Mouse (Mus musculus): ENCODE measurements around the gene Gata2. TPM values are rescaled to one million over a fixed set of nuclear protein-coding genes. Genes with fewer than 3 reads are reported as not detected.
A peak's percentile ranks its signal among the peaks of the same experiment; 100 is the strongest.

The Gata2 gene
- polyA plus RNA-seq, 1 experiment from 2014 or later: 3.4 TPM

GRCm38 (mm10) chr6:88184671-88185070 lies 9.0 kb upstream of the Gata2 start:
- Histone ChIP-seq H3K4me2 (replicated peaks; ENCODE audit: low read depth) (no peak overlapping the region), H3K27ac (replicated peaks) (no peak overlapping the region), H3K4me1 (replicated peaks; ENCODE audit: control insufficient read depth, insufficient read depth) (no peaks in the 10 kb centered on the region), H3K9me3 (ENCODE audit: control insufficient read depth, low read length) (no peaks in the 10 kb centered on the region), H3K9ac (ENCODE audit: low read length) (no peak overlapping the region), H3K36me3 (ENCODE audit: control insufficient read depth, insufficient read depth, low read length) (no peaks in the 10 kb centered on the region), H3K4me3 (ENCODE audit: low read depth, low read length) (no peak overlapping the region), H3K27me3 (ENCODE audit: control insufficient read depth, insufficient read depth, low read length) (peaks cover 3% of the 10 kb centered on the region; the same call in 1 of the 2 replicates)
- no peak for DNase-seq (ENCODE audit: low spot score)
- no peak for TF ChIP-seq CTCF (IDR thresholded peaks at IDR 0.05; ENCODE audit: low read depth)
- TF ChIP-seq EP300 (optimal IDR thresholded peaks at IDR 0.05): no peak
- no peak for ATAC-seq (ENCODE audit: low FRiP score, low TSS enrichment)
- 68% methylated on average over 4 of the region's 4 CpGs for WGBS

DNA sequence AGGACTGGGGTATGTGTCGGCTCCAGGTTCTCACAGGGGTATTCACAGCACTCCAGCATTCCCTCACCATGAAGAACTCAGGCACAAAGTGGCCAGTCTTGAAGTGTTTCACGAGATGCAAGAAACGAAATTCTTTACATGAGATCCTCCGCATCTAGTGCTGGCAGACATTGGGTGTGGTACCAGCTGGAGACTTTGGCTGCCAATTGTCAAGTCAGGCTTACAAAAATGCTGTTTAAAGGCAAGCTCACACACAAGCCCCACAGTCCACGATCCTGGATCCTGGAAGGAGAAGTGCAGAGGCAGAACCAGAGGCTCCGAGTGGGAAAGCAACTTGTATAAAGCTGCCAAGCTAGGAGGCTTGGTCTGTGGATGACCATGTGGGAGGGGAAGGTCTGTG lies 5.5 kb upstream of the Gata2 start:
- H3K4me1 ChIP-seq (replicated peaks; ENCODE audit: control insufficient read depth, insufficient read depth): no peaks in the 10 kb centered on the region
- no peak overlapping the region for H3K27ac ChIP-seq (replicated peaks)
- ATAC-seq (ENCODE audit: low FRiP score, low TSS enrichment) (no peak), DNase-seq (ENCODE audit: low spot score) (no peak)
- H3K27me3 ChIP-seq (ENCODE audit: control insufficient read depth, insufficient read depth, low read length): peaks cover 23% of the 10 kb centered on the region
- no peak for TF ChIP-seq EP300 (optimal IDR thresholded peaks at IDR 0.05)
- no peak for TF ChIP-seq CTCF (IDR thresholded peaks at IDR 0.05; ENCODE audit: low read depth)
- WGBS: 63% methylated on average over 6 of the region's 6 CpGs
- no peak overlapping the region for H3K9ac ChIP-seq (ENCODE audit: low read length)
- H3K4me3 ChIP-seq (ENCODE audit: low read depth, low read length): no peak overlapping the region
- H3K9me3 ChIP-seq (ENCODE audit: control insufficient read depth, low read length): no peaks in the 10 kb centered on the region
- no peaks in the 10 kb centered on the region for H3K36me3 ChIP-seq (ENCODE audit: control insufficient read depth, insufficient read depth, low read length)
- no peak overlapping the region for H3K4me2 ChIP-seq (replicated peaks; ENCODE audit: low read depth)

DNA sequence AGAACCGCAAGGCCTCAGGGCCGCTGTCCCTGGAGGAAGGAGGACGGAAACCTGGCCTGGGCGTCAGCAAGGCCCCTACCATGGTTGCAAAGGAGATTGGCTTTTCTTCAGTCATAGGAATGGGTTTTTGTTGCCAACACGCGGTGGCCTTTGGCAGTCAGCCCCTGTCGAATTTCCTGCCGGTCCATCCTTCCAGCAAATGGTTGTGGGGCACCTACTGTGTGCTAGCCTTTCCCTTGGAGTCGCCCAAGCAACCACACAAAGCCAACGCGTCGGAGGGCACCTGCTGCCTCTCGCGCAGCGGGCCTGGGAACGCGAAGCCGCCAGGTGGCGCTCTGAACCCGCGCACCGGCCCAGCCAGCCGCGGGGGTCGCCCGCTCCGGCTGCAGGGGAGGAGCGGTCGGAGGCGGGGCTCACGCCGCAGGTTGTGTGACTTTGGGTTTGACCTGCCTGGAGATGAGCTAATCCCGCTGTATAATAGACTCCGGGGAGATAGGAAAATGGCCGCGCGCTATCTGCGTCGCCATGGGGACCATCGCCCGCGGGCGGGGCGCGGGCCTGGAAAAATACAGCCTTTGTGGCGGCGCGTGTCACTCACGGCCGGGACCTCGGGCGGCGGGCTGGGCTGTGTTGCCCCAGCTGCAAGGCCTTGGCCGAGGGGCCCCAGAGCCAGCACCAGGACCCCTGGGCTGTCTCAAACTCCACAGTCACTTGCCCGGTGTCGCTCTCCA lies 4.2 kb upstream of the Gata2 start:
- ATAC-seq (ENCODE audit: low FRiP score, low TSS enrichment) (peak; percentile 65), DNase-seq (ENCODE audit: low spot score) (peak; percentile 82)
- Histone ChIP-seq H3K4me2 (replicated peaks; ENCODE audit: low read depth) (peak overlapping the region; percentile 67), H3K9me3 (ENCODE audit: control insufficient read depth, low read length) (no peaks in the 10 kb centered on the region), H3K4me1 (replicated peaks; ENCODE audit: control insufficient read depth, insufficient read depth) (no peaks in the 10 kb centered on the region; the same call in 1 of the 2 replicates), H3K27me3 (ENCODE audit: control insufficient read depth, insufficient read depth, low read length) (peaks cover 28% of the 10 kb centered on the region), H3K27ac (replicated peaks) (no peak overlapping the region), H3K36me3 (ENCODE audit: control insufficient read depth, insufficient read depth, low read length) (no peaks in the 10 kb centered on the region), H3K9ac (ENCODE audit: low read length) (peak overlapping the region; percentile 1; the same call in 1 of the 2 replicates), H3K4me3 (ENCODE audit: low read depth, low read length) (peak overlapping the region; percentile 53)
- WGBS: 1% methylated on average over 55 of the region's 56 CpGs
- peak; percentile 82 for TF ChIP-seq CTCF (IDR thresholded peaks at IDR 0.05; ENCODE audit: low read depth)
- TF ChIP-seq EP300 (optimal IDR thresholded peaks at IDR 0.05): no peak

DNA sequence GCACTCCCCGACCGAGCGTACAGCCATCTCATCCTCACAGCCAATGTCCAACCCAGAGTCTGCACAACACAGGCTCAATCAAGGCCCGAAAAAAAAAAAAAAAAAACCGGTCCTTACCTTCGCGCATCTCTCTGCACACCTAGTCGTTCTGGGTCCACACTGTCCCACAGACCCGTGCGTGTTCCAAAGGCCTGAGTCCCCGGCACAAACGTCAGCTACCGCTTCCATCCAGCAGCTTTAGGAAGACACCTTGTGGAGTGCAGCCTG lies 3.7 kb upstream of the Gata2 start:
- no peak overlapping the region for H3K27ac ChIP-seq (replicated peaks)
- no peaks in the 10 kb centered on the region for H3K36me3 ChIP-seq (ENCODE audit: control insufficient read depth, insufficient read depth, low read length)
- TF ChIP-seq CTCF (IDR thresholded peaks at IDR 0.05; ENCODE audit: low read depth) (no peak), EP300 (optimal IDR thresholded peaks at IDR 0.05) (no peak)
- H3K4me2 ChIP-seq (replicated peaks; ENCODE audit: low read depth): peak overlapping the region; percentile 67
- no peaks in the 10 kb centered on the region; the same call in 1 of the 2 replicates for H3K4me1 ChIP-seq (replicated peaks; ENCODE audit: control insufficient read depth, insufficient read depth)
- WGBS: 7% methylated on average over 13 of the region's 13 CpGs
- peak overlapping the region; percentile 53 for H3K4me3 ChIP-seq (ENCODE audit: low read depth, low read length)
- DNase-seq (ENCODE audit: low spot score): no peak
- no peak overlapping the region for H3K9ac ChIP-seq (ENCODE audit: low read length)
- no peaks in the 10 kb centered on the region for H3K9me3 ChIP-seq (ENCODE audit: control insufficient read depth, low read length)
- ATAC-seq (ENCODE audit: low FRiP score, low TSS enrichment): no peak; the same call in 1 of the 2 replicates
- H3K27me3 ChIP-seq (ENCODE audit: control insufficient read depth, insufficient read depth, low read length): peaks cover 28% of the 10 kb centered on the region

- Histone ChIP-seq H3K4me3 (ENCODE audit: low read depth, low read length) (no peak overlapping the region), H3K4me1 (replicated peaks; ENCODE audit: control insufficient read depth, insufficient read depth) (no peaks in the 10 kb centered on the region; the same call in 1 of the 2 replicates), H3K4me2 (replicated peaks; ENCODE audit: low read depth) (no peak overlapping the region; the same call in 1 of the 2 replicates), H3K27ac (replicated peaks) (no peak overlapping the region), H3K9ac (ENCODE audit: low read length) (no peak overlapping the region), H3K27me3 (ENCODE audit: control insufficient read depth, insufficient read depth, low read length) (peaks cover 31% of the 10 kb centered on the region), H3K9me3 (ENCODE audit: control insufficient read depth, low read length) (no peaks in the 10 kb centered on the region), H3K36me3 (ENCODE audit: control insufficient read depth, insufficient read depth, low read length) (no peaks in the 10 kb centered on the region)
- ATAC-seq (ENCODE audit: low FRiP score, low TSS enrichment) (no peak), DNase-seq (ENCODE audit: low spot score) (no peak)
- 9% methylated on average over 49 of the region's 49 CpGs for WGBS
- TF ChIP-seq EP300 (optimal IDR thresholded peaks at IDR 0.05) (no peak), CTCF (IDR thresholded peaks at IDR 0.05; ENCODE audit: low read depth) (no peak)
These were observed 3.2 kb upstream of the Gata2 start for GRCm38 (mm10) chr6:88190310-88191023.

DNA sequence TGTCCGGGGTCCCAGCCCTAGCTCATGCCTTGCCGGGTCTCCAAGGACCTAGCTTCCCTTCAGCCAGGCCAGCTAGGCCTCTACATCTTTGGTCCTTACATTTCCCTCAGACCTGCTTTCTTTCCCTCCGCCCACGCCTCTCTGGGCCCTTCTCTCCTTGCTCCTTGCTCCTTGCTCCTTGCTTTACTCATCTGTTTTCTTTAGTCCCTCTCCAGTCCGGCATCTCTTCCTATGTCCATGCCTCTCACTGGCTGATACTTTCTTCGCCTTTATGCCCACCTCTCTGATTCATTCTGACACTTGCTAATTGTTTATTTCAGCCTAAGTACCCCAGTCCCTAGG lies 2.7 kb upstream of the Gata2 start:
- no peak overlapping the region for H3K9ac ChIP-seq (ENCODE audit: low read length)
- no peaks in the 10 kb centered on the region for H3K36me3 ChIP-seq (ENCODE audit: control insufficient read depth, insufficient read depth, low read length)
- H3K9me3 ChIP-seq (ENCODE audit: control insufficient read depth, low read length): no peaks in the 10 kb centered on the region
- no peak overlapping the region for H3K27ac ChIP-seq (replicated peaks)
- TF ChIP-seq CTCF (IDR thresholded peaks at IDR 0.05; ENCODE audit: low read depth) (no peak), EP300 (optimal IDR thresholded peaks at IDR 0.05) (no peak)
- no peaks in the 10 kb centered on the region; the same call in 1 of the 2 replicates for H3K4me1 ChIP-seq (replicated peaks; ENCODE audit: control insufficient read depth, insufficient read depth)
- H3K4me2 ChIP-seq (replicated peaks; ENCODE audit: low read depth): no peak overlapping the region
- no peak overlapping the region for H3K4me3 ChIP-seq (ENCODE audit: low read depth, low read length)
- DNase-seq (ENCODE audit: low spot score): no peak
- WGBS: 49% methylated on average over 6 of the region's 6 CpGs
- peaks cover 37% of the 10 kb centered on the region for H3K27me3 ChIP-seq (ENCODE audit: control insufficient read depth, insufficient read depth, low read length)
- no peak for ATAC-seq (ENCODE audit: low FRiP score, low TSS enrichment)

Measured in stomach, postnatal 0 days (tissue).